Mouse (Mus musculus): ENCODE measurements around the gene Zkscan17. TPM values are rescaled to one million over a fixed set of nuclear protein-coding genes. Genes with fewer than 3 reads are reported as not detected.

Gene Zkscan17
- polyA plus RNA-seq, 1 experiment, result 0.50 TPM

GRCm38 (mm10) chr11:59543376-59543775, 16.8 kb upstream of the Zkscan17 start:
- no peak overlapping the region for H3K4me3 ChIP-seq (replicated peaks)
- H3K27me3 ChIP-seq (ENCODE audit: control insufficient read depth), result no peaks in the 10 kb centered on the region

GRCm38 (mm10) chr11:59542442-59542841, 15.9 kb upstream of the Zkscan17 start:
- Histone ChIP-seq H3K4me3 (replicated peaks) (no peak overlapping the region), H3K4me1 (ENCODE audit: control insufficient read depth) (peaks cover 2% of the 10 kb centered on the region; the same call in 1 of the 2 replicates), H3K27me3 (ENCODE audit: control insufficient read depth) (no peaks in the 10 kb centered on the region), H3K36me3 (ENCODE audit: control insufficient read depth) (no peaks in the 10 kb centered on the region), H3K9me3 (ENCODE audit: control insufficient read depth, low read length) (no peaks in the 10 kb centered on the region)
- TF ChIP-seq TAL1 (IDR thresholded peaks at IDR 0.05; ENCODE audit: low read length) (no peak), GATA1 (IDR thresholded peaks at IDR 0.05; ENCODE audit: low read length) (no peak)

More at GRCm38 (mm10) chr11:59543376-59543775, 16.8 kb upstream of the Zkscan17 start:
- H3K4me1 ChIP-seq (ENCODE audit: control insufficient read depth), result peaks cover 2% of the 10 kb centered on the region; the same call in 1 of the 2 replicates
- H3K9me3 ChIP-seq (ENCODE audit: control insufficient read depth, low read length), result no peaks in the 10 kb centered on the region
- TF ChIP-seq GATA1 (IDR thresholded peaks at IDR 0.05; ENCODE audit: low read length) (no peak), TAL1 (IDR thresholded peaks at IDR 0.05; ENCODE audit: low read length) (no peak)
- no peaks in the 10 kb centered on the region for H3K36me3 ChIP-seq (ENCODE audit: control insufficient read depth)

GRCm38 (mm10) chr11:59541324-59541723, 14.8 kb upstream of the Zkscan17 start, which contains the start of gene Nlrp3:
Gene Nlrp3 (plus strand): TSS chr11:59541568.
- H3K9me3 ChIP-seq (ENCODE audit: control insufficient read depth, low read length), result no peaks in the 10 kb centered on the region
- TF ChIP-seq GATA1 (IDR thresholded peaks at IDR 0.05; ENCODE audit: low read length), result no peak
- no peak for TF ChIP-seq TAL1 (IDR thresholded peaks at IDR 0.05; ENCODE audit: low read length)
- H3K4me3 ChIP-seq (replicated peaks), result no peak within 1 kb of the TSS
- no peaks in the 10 kb centered on the region for H3K36me3 ChIP-seq (ENCODE audit: control insufficient read depth)
- H3K4me1 ChIP-seq (ENCODE audit: control insufficient read depth), result peaks cover 2% of the 10 kb centered on the region; the same call in 1 of the 2 replicates
- H3K27me3 ChIP-seq (ENCODE audit: control insufficient read depth), result no peaks in the 10 kb centered on the region

GRCm38 (mm10) chr11:59540123-59540522, 13.6 kb upstream of the Zkscan17 start:
- Histone ChIP-seq H3K27me3 (ENCODE audit: control insufficient read depth) (no peaks in the 10 kb centered on the region), H3K4me1 (ENCODE audit: control insufficient read depth) (peaks cover 2% of the 10 kb centered on the region; the same call in 1 of the 2 replicates), H3K36me3 (ENCODE audit: control insufficient read depth) (no peaks in the 10 kb centered on the region), H3K9me3 (ENCODE audit: control insufficient read depth, low read length) (no peaks in the 10 kb centered on the region), H3K4me3 (replicated peaks) (no peak overlapping the region)
- TF ChIP-seq TAL1 (IDR thresholded peaks at IDR 0.05; ENCODE audit: low read length), result no peak
- TF ChIP-seq GATA1 (IDR thresholded peaks at IDR 0.05; ENCODE audit: low read length), result no peak

GRCm38 (mm10) chr11:59538387-59538786, 11.8 kb upstream of the Zkscan17 start:
- H3K27me3 ChIP-seq (ENCODE audit: control insufficient read depth), result no peaks in the 10 kb centered on the region
- H3K36me3 ChIP-seq (ENCODE audit: control insufficient read depth), result no peaks in the 10 kb centered on the region
- no peaks in the 10 kb centered on the region for H3K9me3 ChIP-seq (ENCODE audit: control insufficient read depth, low read length)
- no peaks in the 10 kb centered on the region for H3K4me1 ChIP-seq (ENCODE audit: control insufficient read depth)
- H3K4me3 ChIP-seq (replicated peaks), result no peak overlapping the region
- TF ChIP-seq TAL1 (IDR thresholded peaks at IDR 0.05; ENCODE audit: low read length) (no peak), GATA1 (IDR thresholded peaks at IDR 0.05; ENCODE audit: low read length) (no peak)

GRCm38 (mm10) chr11:59537218-59538130, 10.9 kb upstream of the Zkscan17 start:
- TF ChIP-seq GATA1 (IDR thresholded peaks at IDR 0.05; ENCODE audit: low read length), result no peak
- TF ChIP-seq TAL1 (IDR thresholded peaks at IDR 0.05; ENCODE audit: low read length), result no peak
- no peak overlapping the region for H3K4me3 ChIP-seq (replicated peaks)
- H3K4me1 ChIP-seq (ENCODE audit: control insufficient read depth), result no peaks in the 10 kb centered on the region
- H3K9me3 ChIP-seq (ENCODE audit: control insufficient read depth, low read length), result no peaks in the 10 kb centered on the region
- no peaks in the 10 kb centered on the region for H3K36me3 ChIP-seq (ENCODE audit: control insufficient read depth)
- no peaks in the 10 kb centered on the region for H3K27me3 ChIP-seq (ENCODE audit: control insufficient read depth)

GRCm38 (mm10) chr11:59531562-59531961, 5.0 kb upstream of the Zkscan17 start:
- Histone ChIP-seq H3K4me1 (ENCODE audit: control insufficient read depth) (no peaks in the 10 kb centered on the region), H3K36me3 (ENCODE audit: control insufficient read depth) (no peaks in the 10 kb centered on the region), H3K27me3 (ENCODE audit: control insufficient read depth) (no peaks in the 10 kb centered on the region), H3K4me3 (replicated peaks) (no peak overlapping the region), H3K9me3 (ENCODE audit: control insufficient read depth, low read length) (no peaks in the 10 kb centered on the region)
- TF ChIP-seq TAL1 (IDR thresholded peaks at IDR 0.05; ENCODE audit: low read length) (no peak), GATA1 (IDR thresholded peaks at IDR 0.05; ENCODE audit: low read length) (no peak)

GRCm38 (mm10) chr11:59530870-59531535, 4.5 kb upstream of the Zkscan17 start:
- H3K9me3 ChIP-seq (ENCODE audit: control insufficient read depth, low read length), result no peaks in the 10 kb centered on the region
- no peaks in the 10 kb centered on the region for H3K27me3 ChIP-seq (ENCODE audit: control insufficient read depth)
- TF ChIP-seq TAL1 (IDR thresholded peaks at IDR 0.05; ENCODE audit: low read length), result no peak
- no peak for TF ChIP-seq GATA1 (IDR thresholded peaks at IDR 0.05; ENCODE audit: low read length)
- H3K36me3 ChIP-seq (ENCODE audit: control insufficient read depth), result no peaks in the 10 kb centered on the region
- H3K4me3 ChIP-seq (replicated peaks), result no peak overlapping the region
- no peaks in the 10 kb centered on the region for H3K4me1 ChIP-seq (ENCODE audit: control insufficient read depth)

- Histone ChIP-seq H3K36me3 (ENCODE audit: control insufficient read depth) (no peaks in the 10 kb centered on the region), H3K4me3 (replicated peaks) (no peak overlapping the region), H3K4me1 (ENCODE audit: control insufficient read depth) (no peaks in the 10 kb centered on the region), H3K9me3 (ENCODE audit: control insufficient read depth, low read length) (no peaks in the 10 kb centered on the region), H3K27me3 (ENCODE audit: control insufficient read depth) (no peaks in the 10 kb centered on the region)
- no peak for TF ChIP-seq GATA1 (IDR thresholded peaks at IDR 0.05; ENCODE audit: low read length)
- TF ChIP-seq TAL1 (IDR thresholded peaks at IDR 0.05; ENCODE audit: low read length), result no peak
These were observed 3.7 kb upstream of the Zkscan17 start for GRCm38 (mm10) chr11:59530221-59530620.

Data from erythroblast, embryonic 14.5 days (primary cell).